Mouse (Mus musculus) limb, embryonic 14.5 days (tissue): ENCODE measurements around the gene Slc6a9. TPM values are rescaled to one million over a fixed set of nuclear protein-coding genes. Genes with fewer than 3 reads are reported as not detected.

Source experiments
- ATAC-seq: fragments of 200-750 bp; cut with Nextera tagmentation; 2 replicates; pipeline ENCODE4 v1.8.0; 2017; ENCODE audit warnings: low read depth, moderate number of reproducible peaks, moderate TSS enrichment; ENCODE audit not compliant: low FRiP score
- DNase-seq: peaks from one replicate; pipeline ENCODE4 v3.0.0-alpha.2; 2015; ENCODE audit warnings: low spot score
- H3K27ac ChIP-seq: fragments of 300-500 bp; sonication (generic); replicated peaks from 2 replicates; pipeline ENCODE4 v1.5.1; 2014; ENCODE audit warnings: low read depth, mild to moderate bottlenecking, low read length, moderate library complexity, mixed read lengths
- H3K27me3 ChIP-seq: fragments of 300-500 bp; sonication (generic); 2 replicates; pipeline ENCODE4 v1.6.1; 2014; ENCODE audit warnings: low read length, mixed read lengths; ENCODE audit not compliant: control insufficient read depth, insufficient read depth
- H3K36me3 ChIP-seq: fragments of 300-500 bp; sonication (generic); 2 replicates; pipeline ENCODE4 v1.6.1; 2014; ENCODE audit warnings: mild to moderate bottlenecking, low read length, moderate library complexity, mixed read lengths; ENCODE audit not compliant: control insufficient read depth, insufficient read depth
- H3K4me1 ChIP-seq: fragments of 300-500 bp; sonication (generic); 2 replicates; pipeline ENCODE4 v1.6.1; 2014; ENCODE audit warnings: antibody characterized with exemption, low read length, mixed read lengths; ENCODE audit not compliant: control insufficient read depth, insufficient read depth
- H3K4me2 ChIP-seq: fragments of 300-500 bp; sonication (generic); replicated peaks from 2 replicates; pipeline ENCODE4 v1.6.1; 2014; ENCODE audit warnings: low read depth, mild to moderate bottlenecking, low read length, moderate library complexity; ENCODE audit not compliant: severe bottlenecking
- H3K4me3 ChIP-seq: fragments of 300-500 bp; sonication (generic); replicated peaks from 2 replicates; pipeline ENCODE4 v1.5.1; 2014; ENCODE audit warnings: low read length
- H3K9ac ChIP-seq: fragments of 300-500 bp; sonication (generic); 2 replicates; pipeline ENCODE4 v1.6.1; 2014; ENCODE audit warnings: mild to moderate bottlenecking, low read depth, low read length, moderate library complexity; ENCODE audit not compliant: severe bottlenecking
- H3K9me3 ChIP-seq: fragments of 300-500 bp; sonication (generic); 2 replicates; pipeline ENCODE4 v1.6.1; 2016; ENCODE audit warnings: low read length; ENCODE audit not compliant: control insufficient read depth
- POLR2A ChIP-seq: fragments of 200-500 bp; IDR thresholded peaks from 2 replicates; pipeline ENCODE4 v1.8.0; 2012; ENCODE audit warnings: inconsistent platforms, mild to moderate bottlenecking, moderate library complexity, borderline replicate concordance; ENCODE audit not compliant: insufficient read depth, insufficient read length; ENCODE audit errors: extremely low read depth
- WGBS: fragments of 180-500 bp; shearing (Covaris S2); extraction: QIAGEN DNeasy Blood & Tissue Kit; methylation state at CpG from one replicate; pipeline ENCODE4 v1.1.7; 2014; 5-methylcytosine and 5-hydroxymethylcytosine counted together
- polyA plus RNA-seq, 2 experiments: library from polyadenylated mRNA; depleted of rRNA in 1 of 2; stranded (reverse) in 1 of 2; unstranded in 1 of 2; fragments of >200 nt; fragmentation: Nextera tagmentation in 1 of 2; extraction: Ambion mirVana in 1 of 2; gene quantifications; 2 replicates each; pipeline versions ENCODE4 v1.2.1 to v1.2.3; 2012 to 2014

The Slc6a9 gene
- polyA plus RNA-seq, 2 experiments: 9.7 to 30.1 TPM

DNA sequence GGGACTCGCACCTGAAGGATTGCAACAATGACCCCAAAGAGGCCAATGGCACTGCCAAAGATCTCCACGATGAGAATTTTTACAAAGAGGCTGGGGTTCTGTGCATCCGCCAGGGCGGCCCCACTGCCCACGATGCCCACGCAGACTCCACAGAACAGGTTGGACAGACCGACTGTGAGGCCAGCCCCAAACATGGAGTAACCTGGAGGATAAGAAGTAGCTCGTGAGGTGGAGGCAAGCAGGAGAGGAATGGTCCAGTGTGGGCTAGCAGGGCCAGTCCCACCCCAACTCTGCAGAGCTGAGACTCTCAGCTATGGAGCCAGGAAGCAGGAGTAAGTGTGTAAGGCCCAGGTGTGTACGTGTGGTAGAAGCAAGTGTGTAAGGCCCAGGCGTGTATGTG, 50.8 kb downstream of the Slc6a9 start:
- DNase-seq (no peak), ATAC-seq (no peak)
- no peak overlapping the region for H3K4me2 ChIP-seq
- H3K9ac ChIP-seq: no peak overlapping the region
- H3K27ac ChIP-seq: no peak overlapping the region
- peaks cover 14% of the 10 kb centered on the region for H3K4me1 ChIP-seq
- no peak for TF ChIP-seq POLR2A
- H3K4me3 ChIP-seq: no peak overlapping the region
- WGBS: 93% methylated on average over 10 of the region's 10 CpGs
- H3K36me3 ChIP-seq: peaks cover 42% of the 10 kb centered on the region
- H3K27me3 ChIP-seq: no peaks in the 10 kb centered on the region
- H3K9me3 ChIP-seq: no peaks in the 10 kb centered on the region

DNA sequence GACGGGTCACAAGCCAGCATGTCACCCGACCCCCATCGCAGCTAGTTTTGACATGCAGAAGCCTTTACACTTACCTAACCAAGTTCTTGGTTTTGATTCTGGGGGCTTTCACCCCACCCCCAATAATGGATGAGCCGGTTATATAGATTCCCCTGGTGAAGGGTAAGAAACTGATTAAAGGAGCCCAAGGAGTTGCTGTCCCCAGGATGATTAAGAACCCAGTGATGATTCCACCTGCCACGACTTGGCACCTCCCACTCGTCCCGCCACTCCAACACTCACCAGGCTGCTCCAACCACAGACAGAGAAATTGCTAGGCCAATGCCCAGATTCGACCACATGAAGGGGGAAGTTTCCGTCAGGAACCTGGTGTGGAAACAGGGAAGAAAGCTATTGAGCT, 51.7 kb downstream of the Slc6a9 start:
- peak overlapping the region; percentile 67; the same call in 1 of the 2 replicates for H3K9ac ChIP-seq
- no peak for DNase-seq

GRCm38 (mm10) chr4:117886644-117887043, 52.3 kb downstream of the Slc6a9 start:
- peaks cover 20% of the 10 kb centered on the region for H3K4me1 ChIP-seq
- H3K9me3 ChIP-seq: no peaks in the 10 kb centered on the region
- peak overlapping the region; percentile 67 for H3K9ac ChIP-seq
- no peak overlapping the region for H3K27ac ChIP-seq
- 3% methylated on average over 24 of the region's 24 CpGs for WGBS
- ATAC-seq (no peak), DNase-seq (no peak)
- H3K36me3 ChIP-seq: peaks cover 33% of the 10 kb centered on the region
- peak overlapping the region; percentile 93 for H3K4me2 ChIP-seq
- peak overlapping the region; percentile 94 for H3K4me3 ChIP-seq
- no peaks in the 10 kb centered on the region for H3K27me3 ChIP-seq
- no peak for TF ChIP-seq POLR2A

More for the DNA sequence above, 51.7 kb downstream of the Slc6a9 start:
- H3K9me3 ChIP-seq: no peaks in the 10 kb centered on the region
- no peak overlapping the region for H3K27ac ChIP-seq
- H3K27me3 ChIP-seq: no peaks in the 10 kb centered on the region
- H3K4me2 ChIP-seq: peak overlapping the region; percentile 93
- H3K36me3 ChIP-seq: peaks cover 37% of the 10 kb centered on the region
- TF ChIP-seq POLR2A: no peak
- peak overlapping the region; percentile 94 for H3K4me3 ChIP-seq
- 80% methylated on average over 9 of the region's 9 CpGs for WGBS
- no peak for ATAC-seq
- peaks cover 17% of the 10 kb centered on the region for H3K4me1 ChIP-seq

- Histone ChIP-seq H3K4me3 (peak within 1 kb of the TSS; percentile 94), H3K9ac (peak within 1 kb of the TSS; percentile 67), H3K4me1 (peaks cover 19% of the 10 kb centered on the region), H3K27ac (no peak within 1 kb of the TSS), H3K9me3 (no peaks in the 10 kb centered on the region), H3K36me3 (peaks cover 33% of the 10 kb centered on the region), H3K4me2 (peak within 1 kb of the TSS; percentile 93), H3K27me3 (no peaks in the 10 kb centered on the region)
- ATAC-seq: peak; percentile 91
- 1% methylated on average over 35 of the region's 37 CpGs for WGBS
- TF ChIP-seq POLR2A: 0 out of 2 replicates have a peak, but pooled peaks have one; percentile 17
- peak; percentile 89 for DNase-seq
Measured at GRCm38 (mm10) chr4:117887133-117887532, 52.8 kb downstream of the Slc6a9 start, which contains the start of gene Atp6v0b. Atp6v0b (minus strand) TSS chr4:117887333.

DNA sequence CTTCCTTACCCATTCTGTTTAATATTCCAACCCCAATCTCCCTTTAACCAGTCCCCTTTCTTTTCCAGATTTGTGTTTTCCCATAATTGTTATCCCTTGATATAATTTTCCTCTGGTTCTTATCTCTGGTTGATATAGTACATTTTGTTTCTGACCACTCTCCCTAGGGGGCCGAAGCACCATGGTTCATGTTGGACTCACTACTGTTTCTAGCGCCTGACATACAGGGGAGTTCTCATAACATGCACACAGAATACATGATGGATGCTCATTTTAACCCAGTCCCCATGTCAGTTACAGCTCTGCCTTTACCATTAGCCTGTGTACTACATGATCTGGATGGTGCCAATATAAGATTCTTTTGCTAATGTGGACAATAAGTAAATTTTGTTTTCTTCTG, 53.6 kb downstream of the Slc6a9 start:
- H3K4me3 ChIP-seq: no peak overlapping the region
- 78% methylated on average over 2 of the region's 2 CpGs for WGBS
- H3K9ac ChIP-seq: no peak overlapping the region
- H3K36me3 ChIP-seq: peaks cover 33% of the 10 kb centered on the region
- ATAC-seq: no peak
- TF ChIP-seq POLR2A: no peak
- no peaks in the 10 kb centered on the region for H3K27me3 ChIP-seq
- peaks cover 13% of the 10 kb centered on the region for H3K4me1 ChIP-seq
- no peak for DNase-seq
- no peak overlapping the region for H3K27ac ChIP-seq
- H3K9me3 ChIP-seq: no peaks in the 10 kb centered on the region
- no peak overlapping the region for H3K4me2 ChIP-seq
